In genomic region chr6:145047445-145047857, GRCm38 (mm10) we compare ENCODE assay signal across 9 mouse cellular contexts. TPM values are rescaled to one million over a fixed set of nuclear protein-coding genes. Genes with fewer than 3 reads are reported as not detected.
DNase-seq lines count a peak whose midpoint lies in the region; ATAC-seq and TF ChIP-seq lines count a peak whose summit lies in the region.
"Had no signal": no experiment of that assay in that cellular context is flagged by ENCODE, and none has a peak within 500 bp of the region (broad histone marks: within the 10 kb centered on the region; RNA-seq: fewer than 3 reads in every experiment).

No protein-coding gene starts in this region.

- H3K4me1 ChIP-seq in E14TG2a.4 (replicated peaks; ENCODE audit: low read depth, low read length), result peaks cover 75% of the 10 kb centered on the region
- H3K4me1 ChIP-seq in forebrain, embryonic 15.5 days, result peaks cover 44% of the 10 kb centered on the region
- peaks cover 58% of the 10 kb centered on the region for H3K4me1 ChIP-seq in midbrain, embryonic 12.5 days

- H3K4me2 ChIP-seq in forebrain, embryonic 15.5 days (replicated peaks), result peak overlapping the region; percentile 97
- peak overlapping the region; percentile 97 for H3K4me2 ChIP-seq in midbrain, embryonic 12.5 days (replicated peaks)

- peak; percentile 76 for ATAC-seq in forebrain, embryonic 15.5 days (replicated peaks)
- ATAC-seq in midbrain, embryonic 12.5 days (ENCODE audit: low FRiP score, low read depth), result peak; percentile 69
- no peak for ATAC-seq in erythroid progenitor cell, adult 5-6 weeks (replicated peaks; ENCODE audit: low FRiP score, poor library complexity, severe bottlenecking)

- no peaks in the 10 kb centered on the region for H3K9me3 ChIP-seq in E14TG2a.4 (ENCODE audit: low read length)
- H3K9me3 ChIP-seq in forebrain, embryonic 15.5 days, result no peaks in the 10 kb centered on the region
- H3K9me3 ChIP-seq in midbrain, embryonic 12.5 days, result no peaks in the 10 kb centered on the region

- H3K27me3 ChIP-seq in E14TG2a.4 (ENCODE audit: insufficient read depth, low read length), result no peaks in the 10 kb centered on the region
- H3K27me3 ChIP-seq in forebrain, embryonic 15.5 days, result no peaks in the 10 kb centered on the region
- H3K27me3 ChIP-seq in midbrain, embryonic 12.5 days, result peaks cover 9% of the 10 kb centered on the region; the same call in 1 of the 2 replicates

- TF ChIP-seq CTCF in E14TG2a.4 (conservative IDR thresholded peaks at IDR 0.05; ENCODE audit: low read length), result no peak
- no peak for TF ChIP-seq CTCF in brain, embryonic 14.5 days (IDR thresholded peaks at IDR 0.05; ENCODE audit: borderline replicate concordance, extremely low read depth, insufficient read depth, insufficient read length)

- H3K36me3 ChIP-seq in E14TG2a.4 (ENCODE audit: insufficient read depth, low read length), result peaks cover 59% of the 10 kb centered on the region
- 0 out of 2 replicates have a peak, but pooled peaks cover 3% of the 10 kb centered on the region for H3K36me3 ChIP-seq in forebrain, embryonic 15.5 days
- no peaks in the 10 kb centered on the region for H3K36me3 ChIP-seq in midbrain, embryonic 12.5 days

- peak overlapping the region; percentile 83 for H3K4me3 ChIP-seq in E14TG2a.4 (replicated peaks; ENCODE audit: low read length)
- peak overlapping the region; percentile 79 for H3K4me3 ChIP-seq in forebrain, embryonic 15.5 days
- H3K4me3 ChIP-seq in midbrain, embryonic 12.5 days, result peak overlapping the region; percentile 60
- H3K4me3 ChIP-seq: megakaryocyte, embryonic 14.5 days had no signal

- peak overlapping the region; percentile 74 for H3K9ac ChIP-seq in forebrain, embryonic 15.5 days (replicated peaks)
- H3K9ac ChIP-seq in midbrain, embryonic 12.5 days (replicated peaks), result peak overlapping the region; percentile 71

- TF ChIP-seq POLR2A in brain, embryonic 14.5 days (IDR thresholded peaks at IDR 0.05; ENCODE audit: borderline replicate concordance, extremely low read depth, insufficient read depth, insufficient read length, poor library complexity, severe bottlenecking), result no peak; the same call in 1 of the 2 replicates

- H3K27ac ChIP-seq in forebrain, embryonic 15.5 days (replicated peaks), result peak overlapping the region; percentile 85
- H3K27ac ChIP-seq in midbrain, embryonic 12.5 days (replicated peaks), result peak overlapping the region; percentile 83

- under 1% methylated on average over 15 of the region's 15 CpGs for WGBS in forebrain, embryonic 15.5 days
- 1% methylated on average over 15 of the region's 15 CpGs for WGBS in midbrain, embryonic 12.5 days

- peak; percentile 94 for DNase-seq in brain, embryonic 14.5 days (ENCODE audit: low read depth)
- peak; percentile 57 to 73 for DNase-seq in layer of hippocampus, adult 18-20 months (ENCODE audit: low spot score in 2 of 2)
- no peak for DNase-seq in urinary bladder, postnatal 10 days (ENCODE audit: low spot score)
- DNase-seq in urinary bladder, adult 2 months (ENCODE audit: low spot score), result no peak

RNA-seq across cellular contexts. Expression of gene Bcat1, which starts 28.5 kb away (rescaled TPM):
- 14.2 and 34.6 TPM in 2 replicates for polyA plus RNA-seq in brain, embryonic 14.5 days (2012; rRNA removed)
- 100 and 101 TPM in 2 replicates for polyA plus RNA-seq in forebrain, embryonic 15.5 days (2015; fragmentation: Nextera tagmentation; extraction: Ambion mirVana)
- 100 to 1,000 TPM; 109 to 111 TPM for total RNA-seq in layer of hippocampus, adult 18-20 months (2021)
- 105 and 107 TPM in 2 replicates for polyA plus RNA-seq in midbrain, embryonic 12.5 days (2016; fragmentation: Nextera tagmentation; extraction: Ambion mirVana)
- not detected in 2 replicates for total RNA-seq in erythroid progenitor cell, adult 5-6 weeks (2015; ENCODE audit: low replicate concordance)
- total RNA-seq in erythroid progenitor cell, adult 5-6 weeks (2017; ENCODE audit: low replicate concordance), result 1.9 TPM in 1 of 2 replicates, not detected in the other
- 1.3 and 2.3 TPM in 2 replicates for polyA plus RNA-seq in urinary bladder, adult 2 months (2012; rRNA removed)

Comparison
In these comparisons a context has a peak if more than half of its experiments do, and no peak if none do; other contexts are left out.
1. DNase-seq: peak in brain, embryonic 14.5 days (single experiment) and layer of hippocampus, adult 18-20 months (2 of 2); none in urinary bladder, postnatal 10 days (single experiment) and urinary bladder, adult 2 months (single experiment).
2. Peak in every context shown above with its lines, with median percentiles within 50 percentile points of each other: H3K4me3 ChIP-seq.